Mouse (Mus musculus) ES-E14 (cell line): ENCODE results near the gene Rcvrn.

Experiments used
- HCFC1 ChIP-seq: IDR thresholded peaks from 2 replicates; pipeline ENCODE4 v1.6.1; 2012; ENCODE audit warnings: low read length, inconsistent platforms, borderline replicate concordance; ENCODE audit not compliant: insufficient read depth
- ZNF384 ChIP-seq: IDR thresholded peaks from 2 replicates; pipeline ENCODE4 v1.6.1; 2012; ENCODE audit warnings: low read depth, low read length, inconsistent platforms

- TF ChIP-seq HCFC1 (no peak), ZNF384 (no peak)
These were observed 46.4 kb downstream of the Rcvrn start for GRCm38 (mm10) chr11:67741569-67741968.
